Mouse (Mus musculus) adrenal gland, adult 2 months (tissue): ENCODE data around the gene Gm15093. TPM values are rescaled to one million over a fixed set of nuclear protein-coding genes. Genes with fewer than 3 reads are reported as not detected.
"Not testable (repeated sequence)": the region's sequence is repeated elsewhere in the genome, so short reads cannot be mapped to it uniquely, and the experiment has no call there.

Experiments
- DNase-seq: peaks from one replicate; pipeline ENCODE4 v3.0.0; 2021
- long read RNA-seq: library from polyadenylated mRNA; stranded (forward); transcript quantifications from one replicate; pipeline ENCODE4 v2.0.0, GENCODE M21; 2021
- polyA plus RNA-seq: library from polyadenylated mRNA; depleted of rRNA; stranded (reverse); fragments of >200 nt; gene quantifications from 2 replicates; pipeline ENCODE4 v1.2.3, GENCODE M21; 2012; rRNA removed
- total RNA-seq, 2 experiments: library from RNA; stranded (reverse); gene quantifications; 2 replicates each; pipeline ENCODE4 v1.2.3; 2021

Gene Gm15093
- total RNA-seq (not detected), polyA plus RNA-seq (not detected in 2 replicates)
- long read RNA-seq, result 0 reads

DNA sequence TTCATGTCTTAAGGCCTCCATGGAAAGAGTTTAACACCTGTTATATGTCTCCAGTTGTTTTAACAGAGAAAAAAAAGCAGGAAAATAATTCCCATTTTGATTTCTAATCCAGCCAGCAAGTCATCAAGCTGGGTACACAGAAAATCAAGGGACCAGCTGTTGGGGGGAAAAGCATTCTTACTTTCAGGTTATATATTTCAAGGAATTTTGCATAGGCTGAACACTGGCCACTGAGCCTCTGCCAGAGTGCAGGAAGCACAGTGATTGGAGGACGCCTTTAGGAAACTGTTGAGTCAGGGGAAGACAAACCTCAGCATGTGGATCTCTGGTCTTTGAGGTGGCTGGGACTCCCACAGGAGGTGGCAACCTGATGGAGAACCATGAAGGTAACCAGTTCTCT, at the start of gene Gm15093:
Gene Gm15093, plus strand, starts transcription at position 301 of the 400 bp plus-strand sequence.
- not testable (repeated sequence) for DNase-seq

Other genes starting within 250 kb of the Gm15093 start
- not detected for gene Ott, start 198.1 kb upstream of the Gm15093 start, total RNA-seq
- not detected in 2 replicates for gene Ott, start 198.1 kb upstream of the Gm15093 start, polyA plus RNA-seq
- not detected for gene Gm15085, start 175.2 kb downstream of the Gm15093 start, total RNA-seq
- gene Gm15085, start 175.2 kb downstream of the Gm15093 start, polyA plus RNA-seq, result not detected in 2 replicates